Mouse (Mus musculus) forebrain, embryonic 12.5 days (tissue): ENCODE measurements around the gene Nfix. TPM values are rescaled to one million over a fixed set of nuclear protein-coding genes. Genes with fewer than 3 reads are reported as not detected.
A peak's percentile ranks its signal among the peaks of the same experiment; 100 is the strongest.

Experiments
- ATAC-seq: fragments of 200-750 bp; cut with Nextera tagmentation; 2 replicates; pipeline ENCODE4 v1.8.0; 2017; ENCODE audit warnings: moderate TSS enrichment; ENCODE audit not compliant: low FRiP score
- H3K27ac ChIP-seq: fragments of 300-500 bp; sonication (generic); 2 replicates; pipeline ENCODE4 v1.5.1; 2016; ENCODE audit warnings: mild to moderate bottlenecking
- H3K27me3 ChIP-seq: fragments of 300-500 bp; sonication (generic); 2 replicates; pipeline ENCODE4 v1.6.1; 2016; ENCODE audit warnings: mild to moderate bottlenecking
- H3K36me3 ChIP-seq: fragments of 300-500 bp; sonication (generic); replicated peaks from 2 replicates; pipeline ENCODE4 v1.6.1; 2016; ENCODE audit warnings: mild to moderate bottlenecking
- H3K4me1 ChIP-seq: fragments of 300-500 bp; sonication (generic); 2 replicates; pipeline ENCODE4 v1.6.1; 2016
- H3K4me2 ChIP-seq: fragments of 300-500 bp; sonication (generic); 2 replicates; pipeline ENCODE4 v1.6.1; 2016; ENCODE audit warnings: mild to moderate bottlenecking, moderate library complexity
- H3K4me3 ChIP-seq: fragments of 300-500 bp; sonication (generic); replicated peaks from 2 replicates; pipeline ENCODE4 v1.5.1; 2016; ENCODE audit warnings: mild to moderate bottlenecking
- H3K9ac ChIP-seq: fragments of 300-500 bp; sonication (generic); 2 replicates; pipeline ENCODE4 v1.6.1; 2016; ENCODE audit warnings: mild to moderate bottlenecking
- H3K9me3 ChIP-seq: fragments of 300-500 bp; sonication (generic); 2 replicates; pipeline ENCODE4 v1.6.1; 2016
- WGBS: fragments of 180-500 bp; shearing (Covaris S2); methylation state at CpG from one replicate; pipeline ENCODE4 v1.1.7; 2016; 5-methylcytosine and 5-hydroxymethylcytosine counted together
- polyA plus RNA-seq: library from polyadenylated mRNA; unstranded; fragments of >200 nt; fragmentation: Nextera tagmentation; extraction: Ambion mirVana; gene quantifications from 2 replicates; pipeline ENCODE4 v1.2.1, GENCODE M21; 2016

The Nfix gene
- polyA plus RNA-seq, 1 experiment from 2014 or later, result 31.9 TPM

- Histone ChIP-seq H3K27me3 (peaks cover 78% of the 10 kb centered on the region), H3K9ac (no peak overlapping the region), H3K36me3 (peaks cover 16% of the 10 kb centered on the region), H3K4me2 (peak overlapping the region; percentile 17; the same call in 1 of the 2 replicates), H3K9me3 (no peaks in the 10 kb centered on the region), H3K27ac (no peak overlapping the region), H3K4me3 (no peak overlapping the region), H3K4me1 (peaks cover 45% of the 10 kb centered on the region)
- no peak for ATAC-seq
- 82% methylated on average over 6 of the region's 6 CpGs for WGBS
These were observed 97.1 kb downstream of the Nfix start for GRCm38 (mm10) chr8:84702963-84703465.

DNA sequence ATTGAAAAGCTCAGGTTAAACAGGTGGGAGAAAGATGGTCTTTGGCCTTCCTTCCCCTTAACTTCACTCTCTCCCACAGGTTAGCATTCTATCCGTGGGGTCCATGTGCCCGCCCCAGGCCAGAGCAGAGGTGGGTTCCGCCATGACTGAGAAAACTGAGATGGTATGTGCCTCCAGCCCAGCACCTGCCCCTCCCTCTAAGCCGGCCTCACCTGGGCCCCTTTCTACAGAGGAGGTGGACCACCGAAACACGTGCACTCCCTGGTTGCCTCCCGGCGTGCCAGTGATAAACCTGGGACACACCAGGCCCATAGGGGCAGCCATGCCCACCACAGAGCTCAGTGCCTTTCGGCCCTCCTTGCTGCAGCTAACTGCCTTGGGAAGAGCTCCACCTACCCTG lies 97.6 kb downstream of the Nfix start:
- H3K36me3 ChIP-seq, result peaks cover 21% of the 10 kb centered on the region
- no peaks in the 10 kb centered on the region for H3K9me3 ChIP-seq
- no peak for ATAC-seq
- WGBS, result 75% methylated on average over 9 of the region's 9 CpGs
- H3K27ac ChIP-seq, result no peak overlapping the region
- peak overlapping the region; percentile 17; the same call in 1 of the 2 replicates for H3K4me2 ChIP-seq
- H3K4me3 ChIP-seq, result peak overlapping the region; percentile 17; the same call in 1 of the 2 replicates
- peaks cover 41% of the 10 kb centered on the region for H3K4me1 ChIP-seq
- H3K27me3 ChIP-seq, result peaks cover 73% of the 10 kb centered on the region
- no peak overlapping the region for H3K9ac ChIP-seq

- H3K27me3 ChIP-seq, result peaks cover 60% of the 10 kb centered on the region
- 14% methylated on average over 32 of the region's 34 CpGs for WGBS
- peak within 1 kb of the TSS; percentile 63 for H3K27ac ChIP-seq
- H3K4me2 ChIP-seq, result no peak within 1 kb of the TSS
- H3K9me3 ChIP-seq, result no peaks in the 10 kb centered on the region
- H3K4me1 ChIP-seq, result peaks cover 29% of the 10 kb centered on the region
- peak within 1 kb of the TSS; percentile 17; the same call in 1 of the 2 replicates for H3K4me3 ChIP-seq
- peaks cover 34% of the 10 kb centered on the region for H3K36me3 ChIP-seq
- ATAC-seq, result no peak
- peak within 1 kb of the TSS; percentile 36; the same call in 1 of the 2 replicates for H3K9ac ChIP-seq
These were observed 98.9 kb downstream of the Nfix start, which contains the start of gene Lyl1 for GRCm38 (mm10) chr8:84700941-84701911. Lyl1 (plus strand) TSS chr8:84701457.

GRCm38 (mm10) chr8:84700526-84700925 lies 99.6 kb downstream of the Nfix start:
- Histone ChIP-seq H3K4me2 (no peak overlapping the region), H3K9ac (no peak overlapping the region), H3K27me3 (peaks cover 57% of the 10 kb centered on the region), H3K27ac (no peak overlapping the region), H3K4me3 (no peak overlapping the region), H3K4me1 (peaks cover 26% of the 10 kb centered on the region), H3K36me3 (peaks cover 36% of the 10 kb centered on the region), H3K9me3 (no peaks in the 10 kb centered on the region)
- ATAC-seq, result no peak
- 81% methylated on average over 5 of the region's 5 CpGs for WGBS

GRCm38 (mm10) chr8:84699861-84700322 lies 100.3 kb downstream of the Nfix start:
- 67% methylated on average over 7 of the region's 7 CpGs for WGBS
- peaks cover 20% of the 10 kb centered on the region for H3K4me1 ChIP-seq
- H3K4me3 ChIP-seq, result no peak overlapping the region
- no peaks in the 10 kb centered on the region for H3K9me3 ChIP-seq
- no peak overlapping the region for H3K4me2 ChIP-seq
- peaks cover 42% of the 10 kb centered on the region for H3K36me3 ChIP-seq
- peaks cover 51% of the 10 kb centered on the region for H3K27me3 ChIP-seq
- 0 out of 2 replicates have a peak overlapping the region, but pooled peaks have one; percentile 5 for H3K27ac ChIP-seq
- ATAC-seq, result no peak
- H3K9ac ChIP-seq, result no peak overlapping the region

DNA sequence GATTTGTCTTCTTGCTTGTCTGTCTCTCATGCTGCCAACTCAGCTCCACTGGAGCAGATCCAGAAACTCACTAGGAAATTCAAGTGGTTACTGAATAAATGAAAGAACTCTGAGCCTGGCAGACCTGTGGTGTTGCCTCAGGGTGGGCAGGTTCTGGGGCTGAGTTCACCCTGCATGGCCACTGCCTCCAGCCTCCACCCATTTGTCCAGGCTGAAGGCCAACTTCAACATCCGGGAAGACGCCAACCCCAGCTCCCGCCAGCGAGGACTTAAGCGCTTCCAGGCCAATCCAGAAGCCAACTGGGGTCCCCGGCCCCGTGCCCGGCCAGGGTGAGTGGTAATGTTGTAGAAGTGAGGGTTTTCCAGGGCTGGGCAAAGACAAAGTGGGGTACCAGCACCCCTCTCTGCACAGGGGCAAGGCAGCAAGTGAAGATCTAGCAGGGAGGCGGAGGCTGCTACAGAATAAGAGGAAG lies 101.2 kb downstream of the Nfix start:
- ATAC-seq, result no peak
- no peak overlapping the region for H3K27ac ChIP-seq
- no peak overlapping the region for H3K9ac ChIP-seq
- H3K27me3 ChIP-seq, result peaks cover 41% of the 10 kb centered on the region
- WGBS, result 92% methylated on average over 9 of the region's 9 CpGs
- no peak overlapping the region for H3K4me2 ChIP-seq
- no peak overlapping the region for H3K4me3 ChIP-seq
- H3K4me1 ChIP-seq, result peaks cover 12% of the 10 kb centered on the region
- no peaks in the 10 kb centered on the region for H3K9me3 ChIP-seq
- peaks cover 48% of the 10 kb centered on the region for H3K36me3 ChIP-seq

GRCm38 (mm10) chr8:84698288-84698687 lies 101.9 kb downstream of the Nfix start:
- Histone ChIP-seq H3K4me2 (no peak overlapping the region), H3K27ac (no peak overlapping the region), H3K9me3 (no peaks in the 10 kb centered on the region), H3K9ac (no peak overlapping the region), H3K36me3 (peaks cover 54% of the 10 kb centered on the region), H3K4me3 (no peak overlapping the region), H3K27me3 (peaks cover 35% of the 10 kb centered on the region), H3K4me1 (peaks cover 8% of the 10 kb centered on the region; the same call in 1 of the 2 replicates)
- ATAC-seq, result no peak
- 93% methylated on average over 5 of the region's 5 CpGs for WGBS

DNA sequence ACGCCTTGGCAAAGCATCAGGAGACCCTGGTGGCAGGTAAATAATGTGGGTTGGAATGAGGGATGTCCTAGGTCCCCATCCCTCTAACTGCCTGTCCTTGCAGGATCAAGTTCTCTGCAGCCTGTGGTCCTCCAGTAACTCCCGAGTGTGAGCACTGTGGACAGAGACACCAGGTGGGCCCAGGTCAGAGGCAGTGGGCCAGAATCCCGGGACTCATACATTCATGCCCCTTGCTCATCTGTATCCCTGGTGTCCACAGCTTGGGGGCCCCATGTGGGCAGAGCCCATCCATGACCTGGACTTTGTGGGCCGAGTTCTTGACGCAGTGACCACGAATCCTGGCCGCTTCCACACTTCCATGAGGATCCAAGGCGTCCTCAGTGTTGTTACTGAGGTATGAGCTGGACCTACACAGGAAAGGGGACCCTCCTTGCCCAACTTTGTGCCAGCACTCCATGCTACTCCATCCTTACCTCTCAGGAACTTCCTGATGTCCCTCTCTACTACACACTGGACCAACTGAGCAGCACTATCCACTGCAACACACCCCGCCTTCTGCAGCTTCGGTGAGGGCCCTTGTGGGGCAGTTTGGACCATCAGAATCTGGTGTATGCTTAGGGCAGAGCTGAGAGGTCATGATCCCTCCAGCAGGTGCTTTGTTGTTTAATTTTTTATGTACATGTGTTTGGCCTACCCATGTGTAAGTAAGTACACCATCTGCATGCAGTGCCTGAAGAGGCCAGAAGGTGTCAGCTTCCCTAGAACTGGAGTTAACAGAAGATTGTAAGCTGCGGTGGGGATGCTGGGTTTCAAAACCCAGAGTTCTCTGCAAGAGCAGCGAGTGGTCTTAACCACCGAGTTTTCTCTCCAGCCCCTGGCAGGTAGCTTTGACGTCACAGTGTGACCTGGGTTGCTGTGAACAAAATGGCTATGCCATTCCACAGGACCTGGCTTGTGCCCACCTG lies 102.7 kb downstream of the Nfix start:
- 92% methylated on average over 14 of the region's 14 CpGs for WGBS

GRCm38 (mm10) chr8:84695140-84695539 lies 105.0 kb downstream of the Nfix start:
- Histone ChIP-seq H3K9me3 (no peaks in the 10 kb centered on the region), H3K9ac (no peak overlapping the region), H3K27ac (no peak overlapping the region), H3K36me3 (peaks cover 75% of the 10 kb centered on the region), H3K4me1 (peaks cover under 1% of the 10 kb centered on the region), H3K27me3 (peaks cover 4% of the 10 kb centered on the region), H3K4me3 (no peak overlapping the region), H3K4me2 (no peak overlapping the region)
- ATAC-seq, result no peak
- 93% methylated on average over 6 of the region's 6 CpGs for WGBS

More for the DNA sequence above, 102.7 kb downstream of the Nfix start:
- peaks cover 26% of the 10 kb centered on the region for H3K27me3 ChIP-seq
- peaks cover 62% of the 10 kb centered on the region for H3K36me3 ChIP-seq
- peaks cover 8% of the 10 kb centered on the region; the same call in 1 of the 2 replicates for H3K4me1 ChIP-seq
- ATAC-seq, result no peak
- no peaks in the 10 kb centered on the region for H3K9me3 ChIP-seq
- no peak overlapping the region for H3K9ac ChIP-seq
- no peak overlapping the region for H3K27ac ChIP-seq
- no peak overlapping the region for H3K4me3 ChIP-seq
- no peak overlapping the region for H3K4me2 ChIP-seq

GRCm38 (mm10) chr8:84693332-84693731 lies 106.8 kb downstream of the Nfix start:
- no peak overlapping the region for H3K27ac ChIP-seq
- no peaks in the 10 kb centered on the region for H3K27me3 ChIP-seq
- no peak overlapping the region for H3K4me2 ChIP-seq
- H3K4me3 ChIP-seq, result no peak overlapping the region
- WGBS, result 76% methylated on average over 4 of the region's 4 CpGs
- no peak overlapping the region for H3K9ac ChIP-seq
- H3K9me3 ChIP-seq, result no peaks in the 10 kb centered on the region
- no peak for ATAC-seq
- peaks cover 14% of the 10 kb centered on the region for H3K4me1 ChIP-seq
- H3K36me3 ChIP-seq, result peaks cover 62% of the 10 kb centered on the region

GRCm38 (mm10) chr8:84689091-84689915 lies 110.8 kb downstream of the Nfix start:
- Histone ChIP-seq H3K4me3 (peak overlapping the region; percentile 73), H3K4me1 (peaks cover 43% of the 10 kb centered on the region), H3K27me3 (no peaks in the 10 kb centered on the region), H3K9ac (peak overlapping the region; percentile 66), H3K36me3 (peaks cover 29% of the 10 kb centered on the region), H3K9me3 (no peaks in the 10 kb centered on the region), H3K4me2 (peak overlapping the region; percentile 88), H3K27ac (no peak overlapping the region)
- peak; percentile 86 for ATAC-seq
- 1% methylated on average over 47 of the region's 47 CpGs for whole genome bisulfite sequencing
